Mouse (Mus musculus) bone marrow macrophage, adult 2 months (primary cell): ENCODE results near the gene Atp10a.

Experiments used
- CTCF ChIP-seq: IDR thresholded peaks from 2 replicates; pipeline ENCODE4 v1.5.1; 2012; ENCODE audit warnings: low read depth, mild to moderate bottlenecking, low read length, moderate library complexity
- POLR2A ChIP-seq: IDR thresholded peaks from 2 replicates; pipeline ENCODE4 v1.6.1; 2012; ENCODE audit warnings: mild to moderate bottlenecking, low read depth, low read length, borderline replicate concordance

DNA sequence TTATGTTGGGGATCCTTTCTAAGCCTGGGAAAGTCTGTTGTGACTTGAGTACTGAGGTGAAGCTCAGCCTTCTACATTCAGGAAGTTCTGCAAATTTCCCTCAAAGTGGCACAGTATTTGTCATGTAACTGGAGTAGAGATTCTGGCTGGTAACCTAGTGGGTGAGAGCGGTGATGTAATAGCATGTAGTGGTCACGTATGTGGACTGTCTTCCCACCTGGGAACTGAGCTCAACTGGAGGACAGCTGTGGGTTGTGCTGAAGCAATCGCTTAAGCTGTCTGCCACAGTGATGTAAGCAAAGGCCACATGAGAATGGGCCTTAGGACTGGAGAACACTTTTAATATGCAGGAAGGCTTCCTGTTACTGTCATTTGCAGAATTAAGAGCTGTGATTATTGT lies 60.7 kb downstream of the Atp10a start:
- TF ChIP-seq CTCF (no peak), POLR2A (no peak)
